Mouse (Mus musculus) frontal cortex, postnatal 14 days (tissue): ENCODE results near the gene Ins2.

Source experiments
- DNase-seq, 2 experiments: peaks; one replicate each; pipeline ENCODE4 v3.0.0; 2022; ENCODE audit warnings: low spot score in 2 of 2

Ins2 gene

GRCm38 (mm10) chr7:142664465-142665029 lies 78.6 kb downstream of the Ins2 start:
- no peak for DNase-seq

GRCm38 (mm10) chr7:142663931-142664421 lies 79.2 kb downstream of the Ins2 start:
- DNase-seq, result no peak

GRCm38 (mm10) chr7:142663151-142663550 lies 80.0 kb downstream of the Ins2 start:
- DNase-seq, result no peak

GRCm38 (mm10) chr7:142661811-142662210 lies 81.4 kb downstream of the Ins2 start:
- no peak for DNase-seq

- no peak for DNase-seq
Observed at GRCm38 (mm10) chr7:142661046-142661445, 82.1 kb downstream of the Ins2 start.

GRCm38 (mm10) chr7:142660651-142660945 lies 82.6 kb downstream of the Ins2 start:
- DNase-seq, result no peak

- no peak for DNase-seq
Observed at GRCm38 (mm10) chr7:142659767-142660650, 83.2 kb downstream of the Ins2 start.

- no peak for DNase-seq
Observed at GRCm38 (mm10) chr7:142659181-142659681, 84.0 kb downstream of the Ins2 start.

GRCm38 (mm10) chr7:142658681-142659180 lies 84.5 kb downstream of the Ins2 start:
- no peak for DNase-seq

- no peak for DNase-seq
Observed at GRCm38 (mm10) chr7:142657821-142658614, 85.2 kb downstream of the Ins2 start.

- no peak for DNase-seq
Observed at GRCm38 (mm10) chr7:142657341-142657791, 85.8 kb downstream of the Ins2 start.

GRCm38 (mm10) chr7:142656055-142656454 lies 87.1 kb downstream of the Ins2 start:
- DNase-seq, result no peak

- no peak for DNase-seq
Observed at GRCm38 (mm10) chr7:142655633-142656032, 87.5 kb downstream of the Ins2 start.

- DNase-seq, result no peak
Observed at GRCm38 (mm10) chr7:142653726-142654125, 89.5 kb downstream of the Ins2 start.

GRCm38 (mm10) chr7:142646676-142647075 lies 96.5 kb downstream of the Ins2 start:
- DNase-seq, result no peak

GRCm38 (mm10) chr7:142645045-142645444 lies 98.1 kb downstream of the Ins2 start:
- no peak for DNase-seq

- DNase-seq, result no peak
Observed at GRCm38 (mm10) chr7:142636178-142636577, 107.0 kb downstream of the Ins2 start.

GRCm38 (mm10) chr7:142630691-142631090 lies 112.5 kb downstream of the Ins2 start:
- no peak for DNase-seq

GRCm38 (mm10) chr7:142629806-142630205 lies 113.4 kb downstream of the Ins2 start:
- DNase-seq, result no peak
